Mouse (Mus musculus) left cerebral cortex, adult 11 months (tissue): ENCODE measurements around the gene Emc10.
A peak's percentile ranks its signal among the peaks of the same experiment; 100 is the strongest.

Experiments
- DNase-seq: peaks from one replicate; pipeline ENCODE4 v3.0.0; 2022; ENCODE audit warnings: low spot score

Emc10 gene

DNA sequence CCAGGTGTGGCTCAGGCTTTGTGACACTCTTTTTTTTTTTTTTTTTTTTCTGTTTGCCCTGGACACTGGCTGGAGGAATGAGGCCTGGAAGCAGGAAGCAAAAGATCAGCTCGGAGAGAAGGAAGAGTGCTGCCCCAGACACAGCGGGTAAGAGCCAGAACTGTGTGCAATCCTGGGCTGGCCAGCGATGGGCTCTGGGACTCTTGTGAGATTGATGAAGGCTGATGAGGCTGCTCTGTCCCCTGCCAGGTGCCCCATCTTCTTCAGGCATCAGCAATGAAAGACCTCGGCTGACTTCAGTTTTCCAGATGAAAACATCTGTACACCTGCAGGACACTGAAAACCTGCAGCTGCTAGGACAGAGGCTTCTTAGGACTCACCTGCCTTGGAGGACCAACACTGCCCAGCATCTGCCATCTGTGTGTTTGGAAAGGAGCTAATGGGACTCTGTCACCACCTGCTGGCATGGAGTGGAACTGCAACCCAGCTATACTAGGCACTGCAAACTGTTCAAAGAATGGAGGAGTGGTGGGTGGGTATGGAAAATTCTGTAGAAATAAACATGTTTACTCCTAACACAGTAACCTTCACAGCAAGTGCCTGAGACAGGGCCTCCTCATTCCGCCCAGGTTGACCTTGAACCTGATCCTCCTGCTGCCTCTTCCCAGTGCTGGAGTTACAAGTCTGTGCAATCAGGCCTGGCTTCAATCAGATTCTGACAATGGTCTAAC lies 11.3 kb downstream of the Emc10 start:
- peak; percentile 77 for DNase-seq

- no peak for DNase-seq
Observed at GRCm38 (mm10) chr7:44484109-44484508, 12.2 kb downstream of the Emc10 start.

- no peak for DNase-seq
Observed at GRCm38 (mm10) chr7:44482836-44483435, 13.4 kb downstream of the Emc10 start.

GRCm38 (mm10) chr7:44475046-44475614 lies 21.2 kb downstream of the Emc10 start:
- no peak for DNase-seq

GRCm38 (mm10) chr7:44474419-44474818 lies 21.9 kb downstream of the Emc10 start:
- DNase-seq: peak; percentile 86

DNA sequence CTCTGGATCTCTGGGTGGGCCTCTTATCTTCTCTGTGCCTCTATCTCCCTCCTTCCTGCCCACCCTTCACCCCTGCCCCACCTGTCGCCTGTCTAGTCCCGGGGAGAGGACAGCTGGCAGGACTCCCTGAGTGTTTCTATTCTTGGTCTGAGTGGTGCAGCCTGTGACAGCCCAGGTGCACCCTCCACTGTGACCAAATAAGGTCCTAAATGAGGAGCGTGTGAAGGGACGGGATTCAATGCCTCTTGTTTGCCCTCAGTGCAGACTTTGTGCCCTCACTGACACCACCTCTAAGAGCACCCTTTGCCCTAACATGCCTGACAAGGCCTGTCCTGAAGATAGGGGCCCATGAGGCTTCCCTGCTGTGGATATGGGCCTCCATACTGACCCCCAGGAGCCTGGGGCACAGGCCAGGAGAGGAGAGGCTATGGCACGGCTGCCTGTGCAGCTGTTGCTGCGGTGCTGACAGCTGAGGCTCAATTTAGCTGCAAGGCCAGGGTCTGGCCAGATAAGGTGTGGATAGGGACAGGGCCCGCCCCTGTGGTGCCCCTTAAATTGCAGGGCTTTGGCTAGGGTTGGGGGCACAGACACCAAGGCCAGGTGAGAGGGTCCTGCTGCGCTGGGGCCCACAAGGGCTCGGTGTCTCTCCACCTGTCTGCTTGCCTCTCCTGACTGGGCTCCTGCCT lies 23.2 kb downstream of the Emc10 start:
- no peak for DNase-seq

DNA sequence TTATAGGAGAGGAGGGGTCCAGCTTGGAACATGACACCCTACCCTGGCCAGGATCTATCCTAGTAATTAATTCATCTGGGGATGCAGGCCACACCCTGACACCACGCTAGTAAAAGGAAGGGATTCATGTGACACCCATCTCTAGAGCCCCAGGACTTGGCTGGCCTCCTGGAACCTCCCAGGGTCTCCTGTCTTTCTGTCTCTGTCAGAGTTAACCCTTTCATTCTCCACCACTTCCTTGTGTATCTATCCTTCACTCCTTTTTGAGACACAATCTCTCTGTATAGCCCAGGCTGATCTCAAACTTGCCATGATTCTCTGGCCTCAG lies 23.8 kb downstream of the Emc10 start:
- no peak for DNase-seq

- DNase-seq: no peak
Observed at GRCm38 (mm10) chr7:44471880-44472557, 24.3 kb downstream of the Emc10 start.

DNA sequence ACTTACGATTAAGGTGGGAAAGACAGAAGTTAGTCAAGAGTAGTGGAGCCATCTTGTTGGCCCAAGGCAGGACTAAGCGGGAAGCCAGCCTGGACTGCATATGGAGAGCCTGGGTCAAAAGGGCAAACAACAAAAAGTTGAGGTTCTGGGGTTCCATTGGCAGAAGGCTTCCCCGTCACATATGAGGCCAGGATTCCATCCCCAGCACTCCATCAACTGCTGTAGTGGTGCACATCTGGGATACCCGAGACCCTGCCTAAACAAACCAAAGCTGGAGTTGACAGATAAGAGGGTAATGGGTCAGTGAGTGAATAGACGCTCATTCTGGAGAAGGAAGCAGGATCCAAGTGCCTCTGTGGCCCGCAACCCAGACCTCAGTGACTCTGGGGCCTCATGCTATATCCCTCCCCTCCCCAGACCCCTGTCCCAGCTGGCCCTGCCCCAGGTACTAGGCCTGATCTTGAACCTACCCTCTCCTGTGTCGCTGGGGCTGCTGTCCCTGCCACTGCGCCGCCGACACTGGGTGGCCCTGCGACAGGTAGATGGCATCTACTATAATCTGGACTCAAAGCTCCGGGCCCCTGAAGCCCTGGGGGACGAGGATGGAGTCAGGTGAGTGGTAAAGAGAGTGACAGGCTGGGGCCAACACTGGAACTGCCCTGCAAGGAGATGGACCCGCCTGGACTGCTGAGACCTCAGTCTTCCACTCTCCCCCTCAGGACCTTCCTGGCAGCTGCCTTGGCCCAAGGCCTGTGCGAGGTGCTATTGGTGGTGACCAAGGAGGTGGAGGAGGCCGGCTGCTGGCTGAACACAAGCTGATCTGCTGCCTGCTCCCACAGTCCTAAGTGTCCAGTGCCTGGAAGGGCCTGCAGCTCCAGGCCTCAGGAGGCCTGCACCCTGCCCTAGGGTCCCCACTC lies 25.4 kb downstream of the Emc10 start:
- DNase-seq: no peak

- DNase-seq: no peak
Observed at GRCm38 (mm10) chr7:44469677-44470675, 26.4 kb downstream of the Emc10 start.

- DNase-seq: no peak
Observed at GRCm38 (mm10) chr7:44468644-44469285, 27.6 kb downstream of the Emc10 start.

- DNase-seq: peak; percentile 96
Observed at GRCm38 (mm10) chr7:44467811-44468411, 28.4 kb downstream of the Emc10 start, which contains the start of gene Josd2. Josd2 (plus strand) TSS chr7:44467980.

DNA sequence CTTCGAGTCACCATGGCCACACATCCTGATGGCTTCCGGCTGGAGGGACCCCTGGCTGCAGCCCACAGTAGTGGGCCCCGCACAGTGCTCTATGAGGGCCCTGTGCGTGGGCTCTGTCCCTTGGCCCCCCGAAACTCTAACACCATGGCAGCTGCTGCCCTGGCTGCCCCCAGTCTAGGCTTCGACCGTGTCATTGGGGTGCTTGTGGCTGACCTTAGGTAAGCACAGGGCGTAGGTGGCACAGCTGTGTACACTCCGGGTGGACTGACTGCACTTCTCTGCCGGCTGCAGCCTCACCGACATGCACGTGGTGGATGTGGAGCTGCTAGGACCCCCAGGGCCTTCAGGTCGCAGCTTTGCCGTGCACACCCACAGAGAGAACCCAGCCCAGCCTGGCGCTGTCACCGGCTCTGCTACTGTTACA lies 29.4 kb downstream of the Emc10 start:
- no peak for DNase-seq

DNA sequence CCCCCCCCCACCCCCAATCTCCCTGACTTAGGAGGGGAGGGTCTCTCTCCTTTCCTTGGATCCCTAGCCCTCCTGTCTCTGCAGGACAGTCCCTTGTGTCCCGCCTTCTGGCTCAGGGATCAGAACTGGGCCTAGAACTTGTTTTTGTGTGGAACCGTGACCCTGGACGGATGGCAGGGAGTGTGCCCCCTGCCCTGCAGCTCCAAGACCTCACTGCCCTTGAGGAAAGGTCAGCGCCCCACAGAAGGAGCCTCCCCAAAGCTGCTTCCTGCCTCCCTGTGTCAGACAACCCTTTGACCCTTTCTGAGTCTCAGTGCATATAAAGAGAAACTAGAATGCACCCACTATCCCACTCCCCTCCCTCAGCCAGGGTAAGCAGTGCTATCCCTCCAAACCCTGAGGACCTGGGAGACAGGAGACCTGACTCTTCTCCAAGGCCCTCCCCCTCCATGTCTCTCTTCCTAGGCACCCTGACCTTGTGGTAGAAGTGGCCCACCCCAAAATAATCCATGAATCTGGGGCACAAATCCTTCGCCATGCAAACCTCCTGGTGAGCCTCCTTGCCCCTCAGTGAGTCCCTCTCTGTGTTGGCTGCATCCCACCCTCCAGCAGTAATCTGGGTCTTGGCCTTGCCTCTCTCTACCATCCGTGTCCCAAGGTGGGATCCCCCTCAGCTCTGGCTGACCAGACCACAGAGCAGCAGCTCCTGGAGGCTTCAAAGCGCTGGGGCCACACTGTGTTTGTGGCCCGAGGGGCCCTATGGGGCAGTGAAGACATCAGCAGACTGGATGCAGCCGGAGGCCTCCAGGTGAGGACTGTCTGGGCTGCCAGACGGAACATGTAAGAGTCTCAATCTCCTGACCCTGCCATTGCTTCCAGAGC lies 30.1 kb downstream of the Emc10 start:
- no peak for DNase-seq

GRCm38 (mm10) chr7:44465111-44465510 lies 31.2 kb downstream of the Emc10 start, which contains the start of gene Aspdh:
Aspdh (plus strand) TSS chr7:44465391.
- no peak for DNase-seq

DNA sequence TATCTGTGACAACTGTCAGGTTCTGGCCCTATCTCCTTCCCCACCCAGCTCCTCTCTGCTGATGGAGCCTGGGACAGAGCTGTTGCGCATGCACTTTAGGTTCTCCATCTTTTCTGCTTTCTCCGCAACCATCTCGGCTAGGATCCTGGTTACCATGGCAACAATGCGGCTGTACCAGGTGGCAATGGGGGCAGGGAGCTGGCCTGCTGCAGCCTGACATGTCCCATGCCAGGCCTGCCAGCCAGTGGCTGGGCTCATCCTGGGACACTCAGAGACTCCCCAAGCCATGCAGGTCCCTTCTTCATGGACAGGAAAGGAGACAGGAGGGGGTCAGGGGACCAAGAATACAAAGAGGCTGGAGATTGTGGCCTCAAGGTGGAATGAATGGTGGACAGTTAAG lies 31.8 kb downstream of the Emc10 start:
- DNase-seq: peak; percentile 84

- DNase-seq: no peak
Observed at GRCm38 (mm10) chr7:44463556-44464225, 32.6 kb downstream of the Emc10 start.
